Mouse (Mus musculus): Measurements from ENCODE around the gene Man2b1.

DNA sequence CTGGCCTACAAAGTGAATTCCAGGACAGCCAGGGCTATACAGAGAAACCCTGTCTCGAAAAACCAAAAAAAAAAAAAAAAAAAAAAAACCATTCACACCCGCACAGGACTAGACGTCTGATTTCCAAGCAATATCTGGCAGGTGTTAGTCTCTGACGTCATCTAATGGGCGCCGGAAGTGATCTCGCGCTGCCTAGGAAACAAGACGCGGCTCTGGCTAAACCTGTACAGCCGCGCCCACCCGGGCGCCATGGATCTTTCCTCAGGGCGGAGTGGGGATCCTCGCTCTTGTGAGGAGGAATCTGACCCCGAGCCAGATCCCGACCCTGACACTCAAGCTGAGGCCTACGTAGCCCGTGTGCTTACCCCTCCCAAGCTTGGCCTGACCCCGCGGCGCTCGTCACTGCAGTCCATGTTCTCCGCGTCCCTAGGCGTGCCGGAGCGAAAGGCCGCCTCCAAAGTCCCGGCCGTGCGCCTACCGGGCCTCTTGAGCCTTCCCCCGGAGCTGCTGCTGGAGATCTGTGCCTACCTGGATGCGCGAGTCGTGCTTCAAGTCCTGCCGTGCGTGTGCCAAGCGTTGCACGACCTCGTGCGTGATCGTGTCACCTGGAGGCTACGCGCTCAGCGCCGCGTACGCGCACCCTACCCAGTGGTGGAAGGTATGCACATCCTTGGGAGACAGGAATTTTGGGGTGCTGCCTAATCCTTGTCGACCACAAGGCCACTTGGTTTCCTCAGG, 23.0 kb upstream of the Man2b1 start, which contains the start of gene Fbxw9:
- TF ChIP-seq POLR2A (IDR thresholded peaks at IDR 0.05; ENCODE audit: low read depth, low read length): no peak
- TF ChIP-seq CTCF (conservative IDR thresholded peaks at IDR 0.05; ENCODE audit: insufficient read depth, insufficient read length, low read depth, low read length): no peak
